30 mouse cellular contexts compared by ENCODE assay signal in genomic region chr6:33734032-33734431, GRCm38 (mm10).
DNase-seq lines count a peak whose midpoint lies in the region; ATAC-seq and TF ChIP-seq lines count a peak whose summit lies in the region.
"Had no signal": no experiment of that assay in that cellular context is flagged by ENCODE, and none has a peak within 500 bp of the region (broad histone marks: within the 10 kb centered on the region; RNA-seq: fewer than 3 reads in every experiment).

No protein-coding gene starts in this region.

- H3K4me3 ChIP-seq in hindbrain, embryonic 11.5 days (ENCODE audit: low read depth, low read length): no peak overlapping the region
- H3K4me3 ChIP-seq in hindbrain, postnatal 0 days (ENCODE audit: low read length): no peak overlapping the region
- no peak overlapping the region for H3K4me3 ChIP-seq in neural tube, embryonic 13.5 days
- H3K4me3 ChIP-seq in hindbrain, embryonic 14.5 days (replicated peaks; ENCODE audit: low read length): no peak overlapping the region
- no peak overlapping the region for H3K4me3 ChIP-seq in kidney, embryonic 16.5 days (ENCODE audit: low read length)
- H3K4me3 ChIP-seq: erythroblast, embryonic 14.5 days; heart, embryonic 10.5 days; heart, embryonic 15.5 days; midbrain, embryonic 13.5 days had no signal

- TF ChIP-seq CTCF in hindbrain, postnatal 0 days (IDR thresholded peaks at IDR 0.05; ENCODE audit: low read depth): no peak

- no peak overlapping the region for H3K9ac ChIP-seq in hindbrain, embryonic 11.5 days (ENCODE audit: low read depth, low read length)
- no peak overlapping the region for H3K9ac ChIP-seq in hindbrain, postnatal 0 days (replicated peaks; ENCODE audit: low read length)
- no peak overlapping the region for H3K9ac ChIP-seq in neural tube, embryonic 13.5 days
- no peak overlapping the region for H3K9ac ChIP-seq in hindbrain, embryonic 14.5 days
- H3K9ac ChIP-seq in kidney, embryonic 16.5 days (replicated peaks; ENCODE audit: low read length): no peak overlapping the region
- H3K9ac ChIP-seq: heart, embryonic 15.5 days; liver, embryonic 14.5 days; midbrain, embryonic 13.5 days had no signal

- H3K27ac ChIP-seq in hindbrain, embryonic 11.5 days (ENCODE audit: low read depth, low read length): 0 out of 2 replicates have a peak overlapping the region, but pooled peaks have one; percentile 33
- H3K27ac ChIP-seq in hindbrain, postnatal 0 days: no peak overlapping the region
- H3K27ac ChIP-seq in neural tube, embryonic 13.5 days (replicated peaks): peak overlapping the region; percentile 81
- peak overlapping the region; percentile 51; the same call in 1 of the 2 replicates for H3K27ac ChIP-seq in hindbrain, embryonic 14.5 days
- H3K27ac ChIP-seq in kidney, embryonic 16.5 days (ENCODE audit: low read length): no peak overlapping the region
- H3K27ac ChIP-seq: heart, embryonic 10.5 days; heart, embryonic 15.5 days; liver, embryonic 14.5 days; macrophage; midbrain, embryonic 13.5 days; stomach, postnatal 0 days had no signal

- H3K4me1 ChIP-seq in hindbrain, embryonic 11.5 days (replicated peaks; ENCODE audit: control insufficient read depth, insufficient read depth, low read length): peaks cover 2% of the 10 kb centered on the region; the same call in 1 of the 2 replicates
- peaks cover 3% of the 10 kb centered on the region; the same call in 1 of the 2 replicates for H3K4me1 ChIP-seq in hindbrain, postnatal 0 days (ENCODE audit: insufficient read depth, low read length)
- peaks cover 57% of the 10 kb centered on the region for H3K4me1 ChIP-seq in neural tube, embryonic 13.5 days (replicated peaks)
- H3K4me1 ChIP-seq in hindbrain, embryonic 14.5 days (replicated peaks; ENCODE audit: control insufficient read depth, insufficient read depth, low read length): peaks cover 9% of the 10 kb centered on the region
- no peaks in the 10 kb centered on the region for H3K4me1 ChIP-seq in kidney, embryonic 16.5 days (ENCODE audit: insufficient read depth, low read length)
- H3K4me1 ChIP-seq: heart, embryonic 10.5 days; heart, embryonic 15.5 days had no signal

- H3K4me2 ChIP-seq in hindbrain, embryonic 11.5 days (replicated peaks; ENCODE audit: low read depth, low read length): no peak overlapping the region
- H3K4me2 ChIP-seq in hindbrain, postnatal 0 days (ENCODE audit: low read depth, low read length): no peak overlapping the region
- H3K4me2 ChIP-seq in neural tube, embryonic 13.5 days: no peak overlapping the region
- no peak overlapping the region for H3K4me2 ChIP-seq in hindbrain, embryonic 14.5 days (replicated peaks)
- no peak overlapping the region for H3K4me2 ChIP-seq in kidney, embryonic 16.5 days (replicated peaks; ENCODE audit: low read depth, low read length)
- H3K4me2 ChIP-seq: heart, embryonic 15.5 days; midbrain, embryonic 13.5 days had no signal

- no peaks in the 10 kb centered on the region for H3K36me3 ChIP-seq in hindbrain, embryonic 11.5 days (ENCODE audit: control insufficient read depth, insufficient read depth, low read length)
- H3K36me3 ChIP-seq in hindbrain, postnatal 0 days (ENCODE audit: insufficient read depth, low read length): no peaks in the 10 kb centered on the region
- no peaks in the 10 kb centered on the region for H3K36me3 ChIP-seq in neural tube, embryonic 13.5 days
- no peaks in the 10 kb centered on the region for H3K36me3 ChIP-seq in hindbrain, embryonic 14.5 days (replicated peaks; ENCODE audit: control insufficient read depth, insufficient read depth)
- H3K36me3 ChIP-seq in kidney, embryonic 16.5 days (ENCODE audit: insufficient read depth, low read length): no peaks in the 10 kb centered on the region
- H3K36me3 ChIP-seq: heart, embryonic 10.5 days; heart, embryonic 15.5 days; midbrain, embryonic 13.5 days had no signal

- H3K9me3 ChIP-seq in hindbrain, embryonic 11.5 days (ENCODE audit: control insufficient read depth, low read length): no peaks in the 10 kb centered on the region
- H3K9me3 ChIP-seq in hindbrain, postnatal 0 days (ENCODE audit: low read length): no peaks in the 10 kb centered on the region
- no peaks in the 10 kb centered on the region for H3K9me3 ChIP-seq in neural tube, embryonic 13.5 days
- H3K9me3 ChIP-seq in hindbrain, embryonic 14.5 days (ENCODE audit: control insufficient read depth, low read length): no peaks in the 10 kb centered on the region
- H3K9me3 ChIP-seq in kidney, embryonic 16.5 days (ENCODE audit: low read length): no peaks in the 10 kb centered on the region
- H3K9me3 ChIP-seq: heart, embryonic 10.5 days; heart, embryonic 15.5 days; midbrain, embryonic 13.5 days had no signal

- H3K27me3 ChIP-seq in hindbrain, embryonic 11.5 days (ENCODE audit: control insufficient read depth, insufficient read depth, low read length): no peaks in the 10 kb centered on the region
- no peaks in the 10 kb centered on the region for H3K27me3 ChIP-seq in hindbrain, postnatal 0 days (ENCODE audit: insufficient read depth, low read length)
- H3K27me3 ChIP-seq in neural tube, embryonic 13.5 days: no peaks in the 10 kb centered on the region
- no peaks in the 10 kb centered on the region for H3K27me3 ChIP-seq in hindbrain, embryonic 14.5 days (ENCODE audit: control insufficient read depth, insufficient read depth, low read length)
- no peaks in the 10 kb centered on the region for H3K27me3 ChIP-seq in kidney, embryonic 16.5 days (ENCODE audit: insufficient read depth, low read length)
- H3K27me3 ChIP-seq: heart, embryonic 15.5 days; midbrain, embryonic 13.5 days; Patski had no signal

- ATAC-seq in hindbrain, embryonic 11.5 days (ENCODE audit: low FRiP score): no peak
- ATAC-seq in hindbrain, postnatal 0 days: no peak
- ATAC-seq in neural tube, embryonic 13.5 days (ENCODE audit: low read depth): peak; percentile 51; the same call in 1 of the 2 replicates
- ATAC-seq in hindbrain, embryonic 14.5 days (ENCODE audit: low FRiP score): no peak
- no peak for ATAC-seq in kidney, embryonic 16.5 days (ENCODE audit: low FRiP score, low TSS enrichment)
- ATAC-seq: intestine, postnatal 0 days; Patski had no signal

- DNase-seq in hindbrain, embryonic 11.5 days (ENCODE audit: low spot score): no peak
- DNase-seq in hindbrain, postnatal 0 days (ENCODE audit: low spot score): no peak
- DNase-seq in neural tube, embryonic 10.5 days (ENCODE audit: extremely low spot score, low spot score): no peak
- no peak for DNase-seq in hindbrain, embryonic 14.5 days (ENCODE audit: low spot score)
- no peak for DNase-seq in ovary, postnatal 36 days (ENCODE audit: low spot score)
- DNase-seq: adrenal gland, postnatal 14 days; cerebellum, adult 18-20 months; cerebellum, postnatal 10 days; gastrocnemius, postnatal 25 days; heart, adult 11 months; kidney, adult 9 months; kidney, postnatal 4 days; layer of hippocampus, adult 9-11 months; liver; lung, adult 2 months; lung, postnatal 10 days; right cerebral cortex, postnatal 4 days; thymus, adult 2 months; thymus, postnatal 4 days had no signal

- WGBS in hindbrain, embryonic 11.5 days: 85% methylated on average over 3 of the region's 3 CpGs
- WGBS in hindbrain, postnatal 0 days: 68% methylated on average over 3 of the region's 3 CpGs
- 46% methylated on average over 3 of the region's 3 CpGs for WGBS in neural tube, embryonic 13.5 days
- 59% methylated on average over 3 of the region's 3 CpGs for WGBS in hindbrain, embryonic 14.5 days
- 77% methylated on average over 3 of the region's 3 CpGs for WGBS in kidney, embryonic 16.5 days

Comparison
In these comparisons a context has a peak if more than half of its experiments do, and no peak if none do; other contexts are left out.
1. H3K27ac ChIP-seq: peak in hindbrain, embryonic 11.5 days (single experiment), neural tube, embryonic 13.5 days (single experiment) and hindbrain, embryonic 14.5 days (single experiment); none in hindbrain, postnatal 0 days (single experiment) and kidney, embryonic 16.5 days (single experiment).